Mouse (Mus musculus): ENCODE measurements around the gene Arntl.
"Not testable (repeated sequence)": the region's sequence is repeated elsewhere in the genome, so short reads cannot be mapped to it uniquely, and the experiment has no call there.

Gene Arntl

GRCm38 (mm10) chr7:113251001-113251400 is 43.7 kb downstream of the Arntl start:
- no peak for DNase-seq (ENCODE audit: low read depth, low spot score)

GRCm38 (mm10) chr7:113251554-113251953 is 44.3 kb downstream of the Arntl start:
- DNase-seq (ENCODE audit: low read depth, low spot score), result no peak

- no peak for DNase-seq (ENCODE audit: low read depth, low spot score)
These were observed 46.6 kb downstream of the Arntl start for GRCm38 (mm10) chr7:113253777-113254405.

- DNase-seq (ENCODE audit: low read depth, low spot score), result no peak
These were observed 48.8 kb downstream of the Arntl start for GRCm38 (mm10) chr7:113256046-113256445.

GRCm38 (mm10) chr7:113258430-113258829 is 51.2 kb downstream of the Arntl start:
- no peak for DNase-seq (ENCODE audit: low read depth, low spot score)

GRCm38 (mm10) chr7:113260321-113261167 is 53.3 kb downstream of the Arntl start:
- DNase-seq (ENCODE audit: low read depth, low spot score), result no peak

- no peak for DNase-seq (ENCODE audit: low read depth, low spot score)
These were observed 54.4 kb downstream of the Arntl start for GRCm38 (mm10) chr7:113261690-113262089.

- DNase-seq (ENCODE audit: low read depth, low spot score), result not testable (repeated sequence)
These were observed 55.5 kb downstream of the Arntl start for GRCm38 (mm10) chr7:113262510-113263467.

GRCm38 (mm10) chr7:113263990-113264389 is 56.7 kb downstream of the Arntl start:
- no peak for DNase-seq (ENCODE audit: low read depth, low spot score)

- DNase-seq (ENCODE audit: low read depth, low spot score), result no peak
These were observed 61.0 kb downstream of the Arntl start for GRCm38 (mm10) chr7:113268287-113268686.

GRCm38 (mm10) chr7:113269081-113269480 is 61.8 kb downstream of the Arntl start:
- no peak for DNase-seq (ENCODE audit: low read depth, low spot score)

GRCm38 (mm10) chr7:113269921-113270320 is 62.7 kb downstream of the Arntl start:
- no peak for DNase-seq (ENCODE audit: low read depth, low spot score)

GRCm38 (mm10) chr7:113270551-113270950 is 63.3 kb downstream of the Arntl start:
- no peak for DNase-seq (ENCODE audit: low read depth, low spot score)

- DNase-seq (ENCODE audit: low read depth, low spot score), result no peak
These were observed 63.7 kb downstream of the Arntl start for GRCm38 (mm10) chr7:113270991-113271390.

- no peak for DNase-seq (ENCODE audit: low read depth, low spot score)
These were observed 65.2 kb downstream of the Arntl start for GRCm38 (mm10) chr7:113272338-113272997.

GRCm38 (mm10) chr7:113277245-113277644 is 70.0 kb downstream of the Arntl start:
- DNase-seq (ENCODE audit: low read depth, low spot score), result no peak

- DNase-seq (ENCODE audit: low read depth, low spot score), result no peak
These were observed 71.2 kb downstream of the Arntl start for GRCm38 (mm10) chr7:113278493-113278892.

GRCm38 (mm10) chr7:113279246-113279645 is 72.0 kb downstream of the Arntl start:
- no peak for DNase-seq (ENCODE audit: low read depth, low spot score)

- DNase-seq (ENCODE audit: low read depth, low spot score), result no peak
These were observed 78.1 kb downstream of the Arntl start for GRCm38 (mm10) chr7:113285405-113285804.

- no peak for DNase-seq (ENCODE audit: low read depth, low spot score)
These were observed 81.9 kb downstream of the Arntl start for GRCm38 (mm10) chr7:113289211-113289610.

GRCm38 (mm10) chr7:113291741-113292140 is 84.5 kb downstream of the Arntl start:
- DNase-seq (ENCODE audit: low read depth, low spot score), result no peak
